Mouse (Mus musculus) CH12.LX (cell line): ENCODE data around the gene Fgfr2. TPM values are rescaled to one million over a fixed set of nuclear protein-coding genes. Genes with fewer than 3 reads are reported as not detected.
"Not testable (repeated sequence)": the region's sequence is repeated elsewhere in the genome, so short reads cannot be mapped to it uniquely, and the experiment has no call there.

ENCODE experiments used
- DNase-seq: peaks from one replicate; pipeline ENCODE4 v3.0.0-alpha.2; 2013; ENCODE audit errors: extremely low read depth
- H3K27ac ChIP-seq: 2 replicates; pipeline ENCODE4 v1.5.1; 2012; ENCODE audit warnings: low read depth, mild to moderate bottlenecking, control low read depth, moderate library complexity; ENCODE audit not compliant: insufficient read depth
- H3K27me3 ChIP-seq: replicated peaks from 2 replicates; pipeline ENCODE3; 2012; ENCODE audit warnings: inconsistent platforms
- H3K36me3 ChIP-seq, 2 experiments: replicated peaks in 1 of 2; 2 replicates each; pipeline versions ENCODE3 to v1.6.1; 2012; ENCODE audit warnings: inconsistent platforms in 1 of 2, low read length in 1 of 2, mild to moderate bottlenecking in 1 of 2, mixed read lengths in 1 of 2, moderate library complexity in 1 of 2; ENCODE audit not compliant: control insufficient read depth in 1 of 2, insufficient read depth in 1 of 2
- H3K4me1 ChIP-seq, 2 experiments: 2 replicates each; pipeline ENCODE4 v1.6.1; 2012; ENCODE audit warnings: inconsistent platforms in 1 of 2, moderate library complexity in 1 of 2; ENCODE audit not compliant: insufficient read depth in 2 of 2, control insufficient read depth in 1 of 2
- H3K4me2 ChIP-seq: 2 replicates; pipeline ENCODE4 v1.6.1; 2012; ENCODE audit warnings: low read depth, mild to moderate bottlenecking, control low read depth; ENCODE audit not compliant: poor library complexity, insufficient read depth, severe bottlenecking
- H3K4me3 ChIP-seq, 3 experiments: fragments of 150-350 bp in 1 of 3; sonication (generic) in 1 of 3; replicated peaks in 1 of 3; 2 replicates each; pipeline versions ENCODE3 to v1.5.1; 2011 to 2012; ENCODE audit warnings: low read depth in 2 of 3, low read length in 2 of 3, mild to moderate bottlenecking in 2 of 3, moderate library complexity in 2 of 3, control low read depth in 1 of 3, improper control_type of control experiment in 1 of 3, inconsistent platforms in 1 of 3, mixed read lengths in 1 of 3; ENCODE audit not compliant: poor library complexity in 1 of 3
- H3K79me2 ChIP-seq: replicated peaks from 2 replicates; pipeline ENCODE4 v1.6.1; 2012; ENCODE audit warnings: mild to moderate bottlenecking, moderate library complexity; ENCODE audit not compliant: control insufficient read depth, poor library complexity, insufficient read depth, severe bottlenecking; ENCODE audit errors: extremely low read depth
- H3K9ac ChIP-seq: 2 replicates; pipeline ENCODE4 v1.6.1; 2012; ENCODE audit warnings: low read depth, mild to moderate bottlenecking, control low read depth, moderate library complexity; ENCODE audit not compliant: insufficient read depth
- H3K9me3 ChIP-seq: replicated peaks from 2 replicates; pipeline ENCODE3; 2012; ENCODE audit warnings: low read length, inconsistent platforms, mixed read lengths
- E2F4 ChIP-seq: IDR thresholded peaks from 2 replicates; pipeline ENCODE4 v1.6.1; 2011; ENCODE audit warnings: low read depth, low read length, improper control_type of control experiment; ENCODE audit not compliant: insufficient replicate concordance
- ELF1 ChIP-seq: IDR thresholded peaks from 2 replicates; pipeline ENCODE4 v1.6.1; 2014; ENCODE audit warnings: low read depth, mild to moderate bottlenecking, inconsistent platforms, low read length, improper control_type of control experiment
- POLR2A ChIP-seq: IDR thresholded peaks from 2 replicates; pipeline ENCODE4 v1.6.1; 2011; ENCODE audit warnings: low read depth, mild to moderate bottlenecking, improper control_type of control experiment, low read length
- ZNF384 ChIP-seq: IDR thresholded peaks from 2 replicates; pipeline ENCODE4 v1.6.1; 2012; ENCODE audit warnings: low read depth, low read length, improper control_type of control experiment, inconsistent platforms
- dilution Hi-C: fragments of 300-500 bp; cut with MboI; formaldehyde crosslinking; loops from 2 replicates; pipeline ENCODE4 v1.14.3; 2020; ENCODE audit warnings: low sequenced_read_pairs; ENCODE audit not compliant: extremely low pct_unique_long_range_greater_than_20kb, extremely low pct_ligation_motif_present
- in situ Hi-C: fragments of 300-500 bp; cut with MboI; formaldehyde crosslinking; loops from 3 replicates; pipeline ENCODE4 v1.14.3; 2019; ENCODE audit warnings: low sequenced_read_pairs, low pct_ligation_motif_present, low pct_unique_long_range_greater_than_20kb, mixed read lengths
- polyA plus RNA-seq: library from polyadenylated mRNA; unstranded; fragments of >175 nt; gene quantifications from 2 replicates; pipeline ENCODE4 v1.2.1, GENCODE M21; 2012; ENCODE audit warnings: low read depth; ENCODE audit not compliant: insufficient read length
- total RNA-seq, 2 experiments: library from RNA; depleted of rRNA; stranded (reverse); fragments of 300-350 nt in 1 of 2; fragments of >200 nt in 1 of 2; gene quantifications; 2 replicates each; pipeline ENCODE4 v1.2.3; 2012 to 2014

Fgfr2 gene
- total and polyA plus RNA-seq, 3 experiments, result not detected

- Histone ChIP-seq H3K4me2 (peak overlapping the region; percentile 80), H3K4me1 (peaks cover 0 to 16% of the 10 kb centered on the region in 2 experiments; a peak in 3 of 4 replicates), H3K9me3 (no peaks in the 10 kb centered on the region), H3K9ac (peak overlapping the region; percentile 85), H3K27me3 (peaks cover 14% of the 10 kb centered on the region), H3K79me2 (peaks cover 16% of the 10 kb centered on the region), H3K4me3 (peak overlapping the region; percentile 81 to 99 (median 98))
- in situ Hi-C loops, result no loop called here
- peak; percentile 4 for DNase-seq
- dilution Hi-C loops, result no loop called here
- no peak for TF ChIP-seq ELF1
- TF ChIP-seq, all 38 proteins: peak for 0
- H3K36me3 ChIP-seq, result peaks cover 0 to 4% of the 10 kb centered on the region in 2 experiments
- H3K27ac ChIP-seq, result peak overlapping the region; percentile 51
These were observed 1713.2 kb downstream of the Fgfr2 start for GRCm38 (mm10) chr7:131409988-131410385.

- Histone ChIP-seq H3K4me3 (peak overlapping the region; percentile 81 to 99 (median 98)), H3K27ac (no peak overlapping the region), H3K4me1 (peaks cover 0 to 16% of the 10 kb centered on the region in 2 experiments; a peak in 3 of 4 replicates), H3K36me3 (peaks cover 0 to 7% of the 10 kb centered on the region in 2 experiments), H3K9me3 (no peaks in the 10 kb centered on the region), H3K4me2 (peak overlapping the region; percentile 80), H3K27me3 (peaks cover 14% of the 10 kb centered on the region), H3K9ac (peak overlapping the region; percentile 85), H3K79me2 (peaks cover 16% of the 10 kb centered on the region)
- TF ChIP-seq E2F4 (no peak), POLR2A (no peak), ZNF384 (0 out of 2 replicates have a peak, but pooled peaks have one; percentile 1)
- peak; percentile 9 for DNase-seq
- dilution Hi-C loops, result no loop called here
- in situ Hi-C loops, result no loop called here
These were observed 1713.7 kb downstream of the Fgfr2 start for GRCm38 (mm10) chr7:131409321-131409987.

- peaks cover 15 to 45% of the 10 kb centered on the region in 2 experiments for H3K36me3 ChIP-seq
- H3K4me2 ChIP-seq, H3K9ac ChIP-seq, in situ Hi-C loops, H3K4me1 ChIP-seq, H3K79me2 ChIP-seq, DNase-seq, H3K9me3 ChIP-seq, H3K27ac ChIP-seq, dilution Hi-C loops, H3K27me3 ChIP-seq, H3K4me3 ChIP-seq: not testable (repeated sequence)
These were observed 1731.4 kb downstream of the Fgfr2 start for GRCm38 (mm10) chr7:131391761-131392160.
